Mouse (Mus musculus) liver, postnatal 0 days (tissue): Measurements from ENCODE around the gene Rassf7.

ENCODE experiments used
- CTCF ChIP-seq: sonication (generic); IDR thresholded peaks from 2 replicates; pipeline ENCODE4 v1.5.1; 2016; ENCODE audit warnings: antibody characterized with exemption, low read depth
- EP300 ChIP-seq: IDR thresholded peaks from 2 replicates; pipeline ENCODE4 v1.6.1; 2016; ENCODE audit warnings: antibody characterized with exemption, low read depth, mild to moderate bottlenecking

DNA sequence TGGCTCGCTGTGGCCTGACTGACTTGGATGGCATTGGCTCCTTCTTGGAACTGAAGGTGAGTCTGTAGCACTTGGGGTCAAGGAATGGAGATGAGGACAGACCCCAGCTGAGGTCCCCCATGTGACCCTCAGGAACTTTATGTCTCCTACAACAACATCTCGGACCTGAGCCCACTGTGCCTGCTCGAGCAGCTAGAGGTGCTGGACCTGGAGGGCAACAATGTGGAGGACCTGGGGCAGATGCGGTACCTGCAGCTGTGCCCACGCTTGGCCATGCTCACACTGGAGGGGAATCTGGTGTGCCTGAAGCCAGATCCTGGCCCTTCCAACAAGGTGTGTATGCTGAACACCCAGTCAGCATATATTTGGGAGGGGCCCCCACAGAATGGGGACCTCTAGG lies 10.2 kb upstream of the Rassf7 start:
- no peak for TF ChIP-seq EP300
- TF ChIP-seq CTCF, result no peak
